Mouse (Mus musculus) adrenal gland, adult 10 weeks (tissue): ENCODE results near the gene Ift46. TPM values are rescaled to one million over a fixed set of nuclear protein-coding genes. Genes with fewer than 3 reads are reported as not detected.

Source experiments
- polyA plus RNA-seq: library from polyadenylated mRNA; stranded (reverse); fragments of 350-450 nt; fragmentation: Illumina TruSeq; extraction: RNeasy Lipid Tissue Mini Kit (QIAGEN cat#74804); gene quantifications from one replicate; pipeline ENCODE4 v1.2.3, GENCODE M21; 2014; ENCODE audit warnings: low read depth, low replicate concordance

The Ift46 gene
- polyA plus RNA-seq: 33.5 TPM

DNA sequence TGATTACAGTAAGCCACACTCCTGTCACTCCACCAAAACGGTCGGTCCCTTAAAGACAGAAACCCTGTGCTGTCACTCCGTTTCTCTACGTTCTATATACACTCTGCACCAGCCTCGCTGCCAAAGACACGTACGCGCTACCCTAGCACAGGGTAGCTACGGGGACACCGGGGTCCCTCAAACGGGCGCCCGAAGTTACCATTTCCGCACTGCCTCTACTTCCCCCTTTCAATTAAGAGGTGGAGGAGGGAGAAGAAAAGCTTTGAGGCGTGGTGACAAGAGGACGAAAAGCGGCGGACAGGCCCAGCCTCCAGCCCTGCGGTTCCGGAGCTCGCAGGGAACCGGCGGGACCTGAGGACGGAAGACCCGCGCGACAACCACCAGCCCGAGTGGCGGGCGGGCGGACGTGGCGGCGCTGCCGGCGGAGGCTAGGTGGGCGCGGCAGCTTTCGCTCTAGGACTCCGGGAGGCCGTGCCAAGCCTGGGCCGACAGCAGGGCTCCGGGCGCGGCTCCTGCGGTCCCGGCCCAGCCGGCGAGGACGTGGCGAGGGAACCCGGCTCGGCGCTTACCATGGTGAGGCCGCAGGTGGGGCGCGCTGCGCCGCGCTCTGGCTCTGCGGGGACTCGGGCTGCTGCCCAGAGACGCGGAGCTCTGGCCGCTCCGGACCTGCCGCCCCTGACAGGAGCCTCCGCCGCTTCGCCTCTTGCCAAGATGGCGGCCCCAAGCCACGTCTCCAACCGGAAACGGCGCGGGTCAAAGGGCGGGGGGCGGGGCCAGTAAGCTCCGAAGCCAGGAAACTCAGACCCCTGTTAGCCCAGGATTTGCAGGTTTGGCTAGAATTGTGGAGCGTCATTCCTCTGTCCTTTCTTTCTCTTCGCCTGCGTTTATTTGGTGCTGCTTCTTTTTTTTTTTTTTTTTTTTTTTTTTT, at the start of gene Ift46, which contains the start of gene Arcn1:
TSS of gene Ift46 (plus strand) at position 808 of the 928 bp plus-strand sequence.
TSS of gene Arcn1 (minus strand) at position 745 of the 928 bp plus-strand sequence.

GRCm38 (mm10) chr9:44734524-44735494, 32.9 kb upstream of the Ift46 start, which contains the start of gene Phldb1:
TSS of gene Phldb1 (minus strand) at chr9:44735198.

GRCm38 (mm10) chr9:44799102-44799957, 31.6 kb downstream of the Ift46 start, which contains the start of gene Tmem25:
TSS of gene Tmem25 (minus strand) at chr9:44799307.

DNA sequence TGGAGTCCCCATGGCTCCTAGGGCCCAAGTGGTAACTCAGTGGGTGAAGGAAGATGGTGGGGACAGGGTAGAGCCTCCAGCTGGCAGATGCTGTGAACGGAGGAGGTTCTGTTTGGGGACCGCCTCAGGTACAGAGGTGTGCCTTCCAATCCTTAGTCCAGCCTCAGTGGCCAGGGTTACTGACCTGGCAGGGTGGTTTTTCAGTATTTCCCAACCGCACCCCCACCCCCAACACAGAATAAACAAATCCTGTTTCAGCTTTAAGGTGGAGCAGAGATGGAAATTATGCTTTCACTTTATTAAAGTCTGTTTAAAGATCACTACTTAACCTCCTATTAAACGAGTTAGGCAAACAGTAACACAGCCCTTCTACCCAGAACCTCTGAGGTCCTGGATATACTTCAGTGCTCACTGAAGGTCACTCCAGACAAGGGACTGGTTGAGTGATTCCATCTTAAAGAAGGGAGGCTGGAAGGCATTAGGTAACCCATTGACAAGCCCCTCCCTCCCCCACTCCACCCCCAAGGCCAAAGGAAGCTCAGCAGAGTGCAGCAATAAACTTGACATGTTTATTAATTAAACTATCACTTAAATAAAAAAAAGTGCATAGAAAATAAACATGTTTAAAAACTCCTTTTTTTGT, 35.2 kb downstream of the Ift46 start, which contains the start of gene Ttc36:
TSS of gene Ttc36 (minus strand) at position 265 of the 643 bp plus-strand sequence.

Other genes starting within 250 kb of the Ift46 start
- not detected for gene Cxcr5, start 206.0 kb upstream of the Ift46 start, polyA plus RNA-seq
- 279 TPM for gene Ddx6, start 163.0 kb upstream of the Ift46 start, polyA plus RNA-seq
- gene Treh, start 94.7 kb upstream of the Ift46 start, polyA plus RNA-seq: not detected
- 1.2 TPM for gene Phldb1, start 32.7 kb upstream of the Ift46 start, polyA plus RNA-seq
- 358 TPM for gene Arcn1, start 63 bp upstream of the Ift46 start, polyA plus RNA-seq
- 0.52 TPM for gene Tmem25, start 31.4 kb downstream of the Ift46 start, polyA plus RNA-seq
- gene Ttc36, start 35.2 kb downstream of the Ift46 start, polyA plus RNA-seq: not detected
- gene Kmt2a, start 113.4 kb downstream of the Ift46 start, polyA plus RNA-seq: 22.3 TPM
- 425 TPM for gene Atp5l, start 152.8 kb downstream of the Ift46 start, polyA plus RNA-seq
- 123 TPM for gene Ube4a, start 197.7 kb downstream of the Ift46 start, polyA plus RNA-seq
- 1.0 TPM for gene Cd3g, start 212.5 kb downstream of the Ift46 start, polyA plus RNA-seq
- not detected for gene Cd3d, start 213.9 kb downstream of the Ift46 start, polyA plus RNA-seq
- not detected for gene Cd3e, start 241.7 kb downstream of the Ift46 start, polyA plus RNA-seq